Mouse (Mus musculus) liver, embryonic 14.5 days (tissue): ENCODE measurements around the gene Cbx2.

Experiments
- CTCF ChIP-seq: IDR thresholded peaks from 2 replicates; pipeline ENCODE4 v1.5.1; 2016; ENCODE audit warnings: antibody characterized with exemption, low read depth, control low read depth
- EP300 ChIP-seq: IDR thresholded peaks from 2 replicates; pipeline ENCODE4 v1.6.1; 2016; ENCODE audit warnings: antibody characterized with exemption, low read depth

DNA sequence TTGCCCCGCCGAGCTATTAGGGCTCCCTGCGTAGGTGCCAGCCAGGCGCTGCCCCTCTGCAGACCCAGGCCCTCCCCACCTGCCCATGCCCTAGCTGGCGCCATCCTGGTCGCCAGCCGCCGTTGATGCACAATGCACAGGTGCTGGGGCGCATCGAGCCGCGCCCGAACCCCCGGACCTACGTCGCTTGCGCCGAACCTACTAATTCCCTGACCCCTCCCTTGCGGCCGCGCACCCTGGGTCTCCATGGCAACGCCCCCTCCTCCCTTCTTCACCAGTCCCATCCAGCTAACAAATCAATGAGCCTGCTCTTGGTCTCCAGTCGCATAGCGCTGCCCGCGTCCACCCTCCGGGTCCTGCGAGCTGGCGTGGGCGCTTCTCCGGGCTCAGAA, 18.6 kb downstream of the Cbx2 start:
- TF ChIP-seq CTCF = no peak
- no peak for TF ChIP-seq EP300
